Mouse (Mus musculus) cerebellum, adult (tissue): ENCODE results near the gene Ppp2r3d.
"Not testable (repeated sequence)": the region's sequence is repeated elsewhere in the genome, so short reads cannot be mapped to it uniquely, and the experiment has no call there.

Experiments used
- ATAC-seq: cut with Nextera tagmentation; 2 replicates; pipeline ENCODE4 v1.9.2; 2017; ENCODE audit warnings: mild to moderate bottlenecking, moderate library complexity, mixed read lengths; ENCODE audit not compliant: insufficient number of reproducible peaks, low FRiP score, low TSS enrichment

Gene Ppp2r3d

GRCm38 (mm10) chr9:124476096-124476902 is at the start of gene Ppp2r3d:
Ppp2r3d (minus strand) TSS chr9:124476898.
- peak; percentile 20; the same call in 1 of the 2 replicates for ATAC-seq

GRCm38 (mm10) chr9:124493693-124494092 is 17.0 kb upstream of the Ppp2r3d start, which contains the start of gene Gm21836:
Gm21836 (minus strand) TSS chr9:124493793.
- ATAC-seq = not testable (repeated sequence)

GRCm38 (mm10) chr9:124480361-124480980 is 3.8 kb upstream of the Ppp2r3d start:
- ATAC-seq = not testable (repeated sequence)

GRCm38 (mm10) chr9:124478081-124478480 is 1.4 kb upstream of the Ppp2r3d start:
- ATAC-seq = no peak

- no peak for ATAC-seq
Observed at GRCm38 (mm10) chr9:124475689-124476088, 1.0 kb downstream of the Ppp2r3d start.

GRCm38 (mm10) chr9:124456572-124456971 is 20.1 kb downstream of the Ppp2r3d start:
- ATAC-seq = no peak

- 0 out of 2 replicates have a peak, but pooled peaks have one; percentile 33 for ATAC-seq
Observed at GRCm38 (mm10) chr9:124442533-124442855, 34.2 kb downstream of the Ppp2r3d start.

- no peak for ATAC-seq
Observed at GRCm38 (mm10) chr9:124441681-124442532, 34.8 kb downstream of the Ppp2r3d start.

GRCm38 (mm10) chr9:124440724-124441045 is 36.0 kb downstream of the Ppp2r3d start:
- peak; percentile 50; the same call in 1 of the 2 replicates for ATAC-seq

GRCm38 (mm10) chr9:124439848-124440723 is 36.6 kb downstream of the Ppp2r3d start:
- peak; percentile 68 for ATAC-seq

GRCm38 (mm10) chr9:124439403-124439847 is 37.3 kb downstream of the Ppp2r3d start:
- peak; percentile 57 for ATAC-seq

- ATAC-seq = no peak
Observed at GRCm38 (mm10) chr9:124438686-124439346, 37.9 kb downstream of the Ppp2r3d start.

GRCm38 (mm10) chr9:124425411-124425885 is 51.2 kb downstream of the Ppp2r3d start:
- ATAC-seq = peak; percentile 16; the same call in 1 of the 2 replicates

- peak; percentile 68 for ATAC-seq
Observed at GRCm38 (mm10) chr9:124424542-124425410, 51.9 kb downstream of the Ppp2r3d start.

- ATAC-seq = peak; percentile 36; the same call in 1 of the 2 replicates
Observed at GRCm38 (mm10) chr9:124424292-124424541, 52.5 kb downstream of the Ppp2r3d start.

GRCm38 (mm10) chr9:124423552-124424291 is 53.0 kb downstream of the Ppp2r3d start:
- ATAC-seq = peak; percentile 67

- peak; percentile 37 for ATAC-seq
Observed at GRCm38 (mm10) chr9:124422900-124423551, 53.7 kb downstream of the Ppp2r3d start.
